Mouse (Mus musculus) E14TG2a.4 (cell line): ENCODE results near the gene Nt5c2.

Experiments used
- H3K27me3 ChIP-seq: 2 replicates; pipeline ENCODE4 v1.6.1; 2014; ENCODE audit warnings: low read length, control low read depth; ENCODE audit not compliant: insufficient read depth
- H3K36me3 ChIP-seq: 2 replicates; pipeline ENCODE4 v1.6.1; 2014; ENCODE audit warnings: low read length, control low read depth; ENCODE audit not compliant: insufficient read depth
- H3K4me1 ChIP-seq: replicated peaks from 2 replicates; pipeline ENCODE4 v1.6.1; 2014; ENCODE audit warnings: low read depth, low read length, control low read depth
- H3K4me3 ChIP-seq: replicated peaks from 2 replicates; pipeline ENCODE4 v1.5.1; 2014; ENCODE audit warnings: mild to moderate bottlenecking, low read length
- H3K9me3 ChIP-seq: 2 replicates; pipeline ENCODE4 v1.6.1; 2014; ENCODE audit warnings: low read length, control low read depth
- CTCF ChIP-seq: conservative IDR thresholded peaks from 2 replicates; pipeline ENCODE4 v1.5.1; 2014; ENCODE audit warnings: low read length
- NANOG ChIP-seq: IDR thresholded peaks from 2 replicates; pipeline ENCODE4 v1.6.1; 2014; ENCODE audit warnings: borderline replicate concordance, low read length, mixed read lengths
- POU5F1 ChIP-seq: IDR thresholded peaks from 2 replicates; pipeline ENCODE4 v1.6.1; 2014; ENCODE audit warnings: low read length, borderline replicate concordance

Nt5c2 gene

DNA sequence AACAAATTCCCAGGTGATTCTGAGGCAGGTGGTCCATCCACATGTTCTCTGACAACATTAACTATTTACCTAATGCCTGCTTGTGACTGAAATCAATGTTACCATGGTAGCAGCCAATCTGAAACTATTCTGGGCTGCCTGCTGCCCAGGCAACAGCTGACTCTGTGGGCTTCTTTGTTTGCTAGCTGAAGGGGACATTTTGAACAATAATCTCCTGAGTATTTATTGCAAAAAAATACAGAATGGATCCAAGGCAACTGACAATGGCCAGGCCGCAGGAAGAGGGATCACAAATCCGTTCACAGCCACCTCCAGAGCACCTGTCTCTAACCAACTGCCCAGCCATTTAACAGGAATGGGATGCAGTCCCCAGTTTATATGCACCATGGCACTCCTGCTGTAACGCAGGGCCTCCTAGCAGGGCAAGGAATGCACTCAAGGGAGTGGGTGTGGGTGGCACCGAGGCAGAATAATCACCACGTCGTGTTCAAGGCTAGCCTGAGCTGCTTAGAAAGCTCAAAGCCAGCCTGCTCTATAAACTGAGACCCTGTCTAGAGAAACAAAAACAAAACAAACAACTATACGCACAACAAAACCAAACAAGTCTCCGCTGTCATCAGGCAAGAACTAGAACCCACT lies 43.8 kb downstream of the Nt5c2 start:
- Histone ChIP-seq H3K9me3 (no peaks in the 10 kb centered on the region), H3K27me3 (no peaks in the 10 kb centered on the region), H3K36me3 (no peaks in the 10 kb centered on the region), H3K4me3 (0 out of 2 replicates have a peak overlapping the region, but pooled peaks have one; percentile 23), H3K4me1 (peaks cover 66% of the 10 kb centered on the region)
- TF ChIP-seq POU5F1 (no peak), NANOG (no peak), CTCF (no peak)

DNA sequence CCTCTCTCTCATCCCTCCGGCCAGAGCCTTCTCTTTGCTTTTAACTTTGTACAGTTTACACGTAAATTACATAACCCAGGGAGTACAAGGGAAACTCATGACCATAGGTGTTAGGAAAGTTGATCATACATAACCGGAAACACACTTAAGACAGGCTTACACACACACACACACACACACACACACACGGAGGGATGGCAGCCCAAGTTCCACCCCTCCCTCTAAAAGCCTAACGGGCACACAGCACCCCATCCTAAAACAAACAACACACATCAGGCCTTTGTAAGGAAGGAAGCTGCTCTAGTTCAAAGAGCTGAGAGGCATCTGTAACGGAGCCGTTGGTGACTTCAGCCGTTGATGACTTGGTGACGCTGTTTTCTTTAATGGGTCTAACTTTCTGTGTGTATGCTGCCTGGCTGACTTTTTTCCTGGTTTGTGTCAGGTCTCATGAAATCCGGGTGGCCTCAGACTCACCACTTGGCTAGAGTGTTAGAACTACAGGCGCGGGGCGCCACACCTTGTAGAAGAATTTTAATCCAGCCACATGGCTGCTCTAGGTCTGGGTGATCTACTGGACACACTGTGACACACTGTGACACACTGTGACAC lies 44.7 kb downstream of the Nt5c2 start:
- TF ChIP-seq NANOG: no peak
- no peak for TF ChIP-seq CTCF
- no peak for TF ChIP-seq POU5F1

DNA sequence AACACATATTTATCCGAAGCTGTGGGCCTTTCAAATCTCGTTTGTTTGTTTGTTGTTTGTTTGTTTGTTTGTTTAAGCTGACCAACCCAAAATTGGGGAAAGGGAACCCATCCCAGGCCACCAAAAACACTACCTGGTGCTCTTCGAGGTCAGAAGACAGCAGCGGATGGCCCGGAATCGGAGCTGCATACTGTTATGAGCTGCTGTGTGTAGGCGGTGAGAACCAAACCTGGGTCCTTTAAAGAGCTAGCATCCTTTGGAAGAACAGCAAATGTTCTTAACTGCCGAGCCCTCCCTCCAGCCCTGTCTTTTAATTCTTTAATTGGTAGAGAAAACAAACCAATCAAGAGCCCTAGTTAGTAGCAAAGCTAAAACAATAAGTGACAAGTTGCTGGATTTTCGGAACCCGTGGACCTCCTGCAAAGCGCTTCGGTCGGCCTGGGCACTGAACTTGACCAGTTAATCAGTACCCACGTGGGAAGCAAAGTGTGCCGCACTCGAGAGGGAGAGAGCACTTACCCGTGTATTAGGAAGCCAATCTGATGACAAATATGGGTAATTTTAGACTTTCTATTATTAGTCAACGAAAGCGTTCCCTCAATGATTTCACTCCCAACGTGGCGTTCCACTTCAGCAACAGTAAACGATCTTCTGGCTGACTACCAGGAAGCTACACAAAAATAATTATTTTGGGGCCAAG lies 45.5 kb downstream of the Nt5c2 start:
- no peaks in the 10 kb centered on the region for H3K36me3 ChIP-seq
- TF ChIP-seq POU5F1 (no peak), NANOG (no peak), CTCF (no peak)
- H3K4me3 ChIP-seq: no peak overlapping the region

More for the DNA sequence above, 44.7 kb downstream of the Nt5c2 start:
- no peak overlapping the region for H3K4me3 ChIP-seq
- no peaks in the 10 kb centered on the region for H3K9me3 ChIP-seq
- H3K36me3 ChIP-seq: no peaks in the 10 kb centered on the region
- H3K27me3 ChIP-seq: no peaks in the 10 kb centered on the region
- peaks cover 60% of the 10 kb centered on the region for H3K4me1 ChIP-seq

DNA sequence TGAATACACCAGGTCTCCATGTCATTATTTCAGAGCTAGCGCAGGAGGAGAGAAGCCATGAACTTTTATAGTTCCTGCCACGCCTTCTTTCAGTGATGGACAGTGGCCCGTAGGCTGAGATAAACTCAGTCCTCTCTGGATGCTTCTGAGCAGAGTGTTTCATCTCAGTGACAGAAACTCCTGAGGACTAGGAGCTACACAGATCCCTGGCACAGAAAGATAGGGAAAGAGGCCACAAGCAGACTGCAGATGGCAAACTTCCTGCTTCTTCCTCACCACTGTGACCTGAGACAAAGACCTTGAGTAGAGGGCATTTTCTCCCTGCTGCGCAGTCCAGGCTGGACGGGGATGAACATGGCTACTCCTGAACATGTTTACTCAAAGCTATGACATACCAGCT lies 46.1 kb downstream of the Nt5c2 start:
- Histone ChIP-seq H3K27me3 (no peaks in the 10 kb centered on the region), H3K36me3 (no peaks in the 10 kb centered on the region), H3K9me3 (no peaks in the 10 kb centered on the region), H3K4me1 (peaks cover 57% of the 10 kb centered on the region), H3K4me3 (no peak overlapping the region)
- TF ChIP-seq CTCF (no peak), POU5F1 (no peak), NANOG (no peak)

More for the DNA sequence above, 45.5 kb downstream of the Nt5c2 start:
- Histone ChIP-seq H3K27me3 (no peaks in the 10 kb centered on the region), H3K9me3 (no peaks in the 10 kb centered on the region), H3K4me1 (peaks cover 59% of the 10 kb centered on the region)

DNA sequence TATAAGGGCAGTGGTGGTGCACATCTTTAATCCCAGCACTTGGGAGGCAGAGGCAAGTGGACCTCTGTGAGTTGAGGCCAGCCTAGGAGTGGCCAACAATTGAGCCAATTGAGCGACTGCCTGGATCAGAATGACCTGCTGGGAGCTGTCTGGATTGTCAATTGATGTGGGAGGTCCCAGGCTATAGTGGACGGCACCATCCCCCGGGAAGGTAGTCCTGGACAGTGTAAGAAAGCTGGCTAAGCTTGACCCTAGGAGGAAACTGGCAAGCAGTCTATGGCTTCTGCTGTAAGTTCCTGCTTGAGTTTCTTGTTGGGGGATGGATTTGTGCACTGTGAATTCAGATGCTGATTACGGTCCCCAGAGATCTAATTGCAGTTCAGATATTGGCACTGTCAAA lies 47.1 kb downstream of the Nt5c2 start:
- Histone ChIP-seq H3K4me3 (no peak overlapping the region), H3K27me3 (no peaks in the 10 kb centered on the region), H3K36me3 (no peaks in the 10 kb centered on the region), H3K4me1 (peaks cover 58% of the 10 kb centered on the region), H3K9me3 (no peaks in the 10 kb centered on the region)
- TF ChIP-seq POU5F1 (no peak), NANOG (no peak), CTCF (no peak)

DNA sequence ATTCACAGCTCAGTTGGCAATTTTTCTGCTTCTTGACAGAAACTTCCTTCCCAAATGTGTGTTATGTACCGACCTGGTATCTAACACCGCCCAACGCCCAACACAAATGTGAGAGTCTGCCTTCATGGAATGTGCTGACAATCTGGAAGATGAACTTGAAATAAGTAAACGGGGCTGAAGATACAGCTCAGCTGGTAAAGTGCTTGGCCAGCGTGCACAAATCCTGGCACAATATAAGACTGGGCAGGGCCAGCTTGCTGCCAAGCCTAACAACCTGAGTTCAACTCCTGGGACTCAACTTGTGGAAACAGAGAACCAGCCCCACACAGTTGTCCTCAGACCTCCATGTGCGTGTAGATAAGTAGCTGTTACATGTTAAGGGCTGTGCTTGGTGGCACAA lies 48.6 kb downstream of the Nt5c2 start:
- no peaks in the 10 kb centered on the region for H3K36me3 ChIP-seq
- H3K9me3 ChIP-seq: no peaks in the 10 kb centered on the region
- no peaks in the 10 kb centered on the region for H3K27me3 ChIP-seq
- H3K4me1 ChIP-seq: peaks cover 48% of the 10 kb centered on the region
- TF ChIP-seq POU5F1: no peak
- TF ChIP-seq NANOG: no peak
- TF ChIP-seq CTCF: no peak
- H3K4me3 ChIP-seq: no peak overlapping the region

DNA sequence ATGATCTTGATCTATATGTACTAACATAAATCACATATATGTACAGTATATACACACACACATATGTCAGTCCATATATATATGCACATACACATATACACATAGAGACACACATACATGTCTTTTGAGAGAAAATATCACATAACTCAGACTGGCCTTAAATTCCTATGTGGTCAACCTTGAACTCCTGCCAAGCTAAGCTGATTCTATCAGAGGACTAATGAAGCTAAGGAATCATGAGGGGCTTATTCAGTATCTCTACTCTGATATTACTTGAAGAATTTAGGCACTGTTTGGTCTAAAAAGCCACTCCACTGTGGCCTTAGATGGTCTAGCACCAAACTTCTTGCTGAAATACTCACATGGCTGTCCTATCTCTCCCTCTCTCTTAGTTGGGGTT lies 49.5 kb downstream of the Nt5c2 start:
- peaks cover 48% of the 10 kb centered on the region for H3K4me1 ChIP-seq

DNA sequence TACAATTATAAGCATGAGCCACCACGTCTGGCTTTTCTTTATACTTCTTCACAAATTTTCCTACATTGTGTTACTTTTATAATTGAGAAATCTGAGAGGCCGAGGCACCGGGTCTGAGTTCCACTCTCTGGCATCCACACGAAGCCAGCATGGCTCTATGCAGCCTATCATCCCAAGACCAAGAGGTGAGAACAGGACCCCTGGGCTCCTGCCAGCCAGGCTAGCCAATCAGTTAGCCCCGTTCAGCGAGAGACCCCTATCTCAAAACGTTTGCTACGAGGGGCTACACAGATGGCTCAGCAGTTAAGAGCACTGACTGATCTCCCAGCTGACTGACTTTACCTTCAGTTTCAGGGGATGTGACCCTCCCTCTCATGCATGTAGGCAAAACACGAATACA lies 50.6 kb downstream of the Nt5c2 start:
- peaks cover 48% of the 10 kb centered on the region for H3K4me1 ChIP-seq
- no peak for TF ChIP-seq NANOG
- TF ChIP-seq CTCF: no peak
- TF ChIP-seq POU5F1: no peak
- H3K36me3 ChIP-seq: no peaks in the 10 kb centered on the region
- no peaks in the 10 kb centered on the region for H3K9me3 ChIP-seq
- no peak overlapping the region for H3K4me3 ChIP-seq
- H3K27me3 ChIP-seq: no peaks in the 10 kb centered on the region

More for the DNA sequence above, 49.5 kb downstream of the Nt5c2 start:
- no peaks in the 10 kb centered on the region for H3K9me3 ChIP-seq
- TF ChIP-seq NANOG (no peak), CTCF (no peak), POU5F1 (no peak)
- no peak overlapping the region for H3K4me3 ChIP-seq
- no peaks in the 10 kb centered on the region for H3K36me3 ChIP-seq
- H3K27me3 ChIP-seq: no peaks in the 10 kb centered on the region
